Mouse (Mus musculus) layer of hippocampus, postnatal 10 days (tissue): ENCODE results near the gene Crb1. TPM values are rescaled to one million over a fixed set of nuclear protein-coding genes. Genes with fewer than 3 reads are reported as not detected.
"Not testable (repeated sequence)": the region's sequence is repeated elsewhere in the genome, so short reads cannot be mapped to it uniquely, and the experiment has no call there.

ENCODE experiments used
- DNase-seq, 2 experiments: peaks; one replicate each; pipeline ENCODE4 v3.0.0; 2021; ENCODE audit warnings: low spot score in 2 of 2
- long read RNA-seq: library from polyadenylated mRNA; stranded (forward); transcript quantifications from one replicate; pipeline ENCODE4 v2.0.0, GENCODE M21; 2023
- total RNA-seq, 2 experiments: library from RNA; stranded (reverse); gene quantifications; 2 replicates each; pipeline ENCODE4 v1.2.3; 2021

Crb1 gene
- 1 to 10 TPM in 1 of 2 experiments, under 1 TPM in 1; 0.89 to 1.1 TPM for total RNA-seq
- long read RNA-seq: 0 reads

GRCm38 (mm10) chr1:139376638-139377286, at the start of gene Crb1:
TSS of gene Crb1 (minus strand) at chr1:139377100.
- DNase-seq: peak in 1 of 2 experiments; percentile 9

GRCm38 (mm10) chr1:139425006-139425405, 48.1 kb upstream of the Crb1 start:
- DNase-seq: no peak

GRCm38 (mm10) chr1:139423931-139424330, 47.0 kb upstream of the Crb1 start:
- DNase-seq: no peak

GRCm38 (mm10) chr1:139422941-139423340, 46.0 kb upstream of the Crb1 start:
- peak; percentile 7 to 22 for DNase-seq

GRCm38 (mm10) chr1:139421875-139422791, 45.2 kb upstream of the Crb1 start, which contains the start of gene Zbtb41:
TSS of gene Zbtb41 (plus strand) at chr1:139422288.
- peak; percentile 86 to 93 for DNase-seq

- no peak for DNase-seq
These were observed 44.6 kb upstream of the Crb1 start for GRCm38 (mm10) chr1:139421521-139421874.

- no peak for DNase-seq
These were observed 36.6 kb upstream of the Crb1 start for GRCm38 (mm10) chr1:139413465-139413864.

GRCm38 (mm10) chr1:139412365-139412764, 35.5 kb upstream of the Crb1 start:
- DNase-seq: not testable (repeated sequence)

GRCm38 (mm10) chr1:139407701-139408100, 30.8 kb upstream of the Crb1 start:
- DNase-seq: no peak

- DNase-seq: no peak
These were observed 28.9 kb upstream of the Crb1 start for GRCm38 (mm10) chr1:139405766-139406165.

GRCm38 (mm10) chr1:139396589-139396988, 19.7 kb upstream of the Crb1 start:
- no peak for DNase-seq

- DNase-seq: no peak
These were observed 14.8 kb upstream of the Crb1 start for GRCm38 (mm10) chr1:139391747-139392146.

- no peak for DNase-seq
These were observed 2.7 kb upstream of the Crb1 start for GRCm38 (mm10) chr1:139379621-139379984.

GRCm38 (mm10) chr1:139378861-139379620, 2.1 kb upstream of the Crb1 start:
- DNase-seq: no peak

GRCm38 (mm10) chr1:139375900-139376299, 1.0 kb downstream of the Crb1 start:
- no peak for DNase-seq

GRCm38 (mm10) chr1:139371341-139371740, 5.6 kb downstream of the Crb1 start:
- DNase-seq: no peak

- DNase-seq: no peak
These were observed 28.3 kb downstream of the Crb1 start for GRCm38 (mm10) chr1:139348566-139348965.

- DNase-seq: peak; percentile 32 to 58
These were observed 30.1 kb downstream of the Crb1 start for GRCm38 (mm10) chr1:139346602-139347371.

- no peak for DNase-seq
These were observed 30.8 kb downstream of the Crb1 start for GRCm38 (mm10) chr1:139346030-139346601.

- no peak for DNase-seq
These were observed 36.6 kb downstream of the Crb1 start for GRCm38 (mm10) chr1:139340178-139340859.
